8 mouse cellular contexts compared by ENCODE assay signal in the genomic region with DNA sequence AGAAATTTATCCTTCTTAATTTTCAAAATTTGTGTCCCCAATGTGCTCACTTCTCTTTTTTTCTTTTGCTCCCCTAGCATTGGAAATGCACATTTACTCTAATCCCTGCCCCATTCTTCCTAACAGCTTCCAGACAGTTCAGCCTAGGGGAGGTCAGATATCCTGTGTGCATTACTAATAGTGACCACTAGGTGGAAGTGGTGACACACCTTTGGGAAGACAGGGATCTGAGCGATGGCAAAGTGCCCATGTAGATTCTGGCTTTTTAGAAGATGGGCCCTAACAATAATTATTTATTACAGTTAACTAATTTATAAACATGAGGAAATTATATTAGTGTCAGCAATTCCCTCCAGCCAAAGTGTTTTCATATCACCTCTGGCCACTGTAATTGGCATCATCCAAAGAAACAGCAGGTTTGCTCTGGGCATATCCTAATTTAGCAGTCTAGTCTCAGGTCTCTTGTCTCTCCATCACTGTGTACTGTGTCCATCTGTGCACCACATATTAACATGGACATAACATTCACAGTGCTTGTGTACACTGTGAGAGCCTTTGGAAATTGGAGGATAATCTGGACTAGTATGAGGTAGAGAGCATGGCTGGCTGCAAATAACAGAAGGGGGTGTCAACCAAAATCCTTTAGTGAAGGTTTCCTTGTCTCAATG. TPM values are rescaled to one million over a fixed set of nuclear protein-coding genes. Genes with fewer than 3 reads are reported as not detected.
DNase-seq lines count a peak whose midpoint lies in the region; ATAC-seq lines count a peak whose summit lies in the region.

No protein-coding gene starts in this region.

- H3K36me3 ChIP-seq in forebrain, embryonic 11.5 days (ENCODE audit: control insufficient read depth, insufficient read depth, low read length) = no peaks in the 10 kb centered on the region
- no peaks in the 10 kb centered on the region for H3K36me3 ChIP-seq in forebrain, embryonic 10.5 days (replicated peaks)
- H3K36me3 ChIP-seq in embryonic facial prominence, embryonic 10.5 days (replicated peaks) = no peaks in the 10 kb centered on the region

- WGBS in forebrain, embryonic 11.5 days = 10% methylated on average over 1 of the region's 1 CpGs
- WGBS in forebrain, embryonic 10.5 days = 13% methylated on average over 1 of the region's 1 CpGs
- WGBS in embryonic facial prominence, embryonic 10.5 days = 8% methylated on average over 1 of the region's 1 CpGs

- H3K4me2 ChIP-seq in forebrain, embryonic 11.5 days (ENCODE audit: low read depth, low read length, severe bottlenecking) = no peak overlapping the region

- H3K9ac ChIP-seq in forebrain, embryonic 11.5 days (ENCODE audit: low read length) = no peak overlapping the region

- no peaks in the 10 kb centered on the region for H3K27me3 ChIP-seq in forebrain, embryonic 11.5 days (ENCODE audit: control insufficient read depth, insufficient read depth, low read length)
- no peaks in the 10 kb centered on the region for H3K27me3 ChIP-seq in forebrain, embryonic 10.5 days (ENCODE audit: poor library complexity, severe bottlenecking)
- no peaks in the 10 kb centered on the region for H3K27me3 ChIP-seq in embryonic facial prominence, embryonic 10.5 days (replicated peaks; ENCODE audit: low read depth, poor library complexity, severe bottlenecking)

- no peaks in the 10 kb centered on the region for H3K9me3 ChIP-seq in forebrain, embryonic 11.5 days (ENCODE audit: control insufficient read depth, low read length)
- H3K9me3 ChIP-seq in forebrain, embryonic 10.5 days = no peaks in the 10 kb centered on the region
- no peaks in the 10 kb centered on the region for H3K9me3 ChIP-seq in embryonic facial prominence, embryonic 10.5 days

- ATAC-seq in forebrain, embryonic 11.5 days (replicated peaks; ENCODE audit: low FRiP score) = peak; percentile 94

- no peak overlapping the region for H3K27ac ChIP-seq in forebrain, embryonic 11.5 days (ENCODE audit: low read depth, low read length)
- no peak overlapping the region for H3K27ac ChIP-seq in forebrain, embryonic 10.5 days
- no peak overlapping the region for H3K27ac ChIP-seq in embryonic facial prominence, embryonic 10.5 days (replicated peaks)

- peak; percentile 53 for DNase-seq in forebrain, embryonic 11.5 days (ENCODE audit: low spot score)
- DNase-seq in forebrain, embryonic 10.5 days (ENCODE audit: extremely low spot score, low spot score) = no peak
- DNase-seq in adrenal gland, postnatal 14 days = peak; percentile 71
- peak; percentile 35 for DNase-seq in embryonic facial prominence, embryonic 10.5 days (ENCODE audit: low spot score)
- DNase-seq in heart, postnatal 4 days = peak; percentile 63
- peak; percentile 29 to 53 for DNase-seq in kidney, postnatal 4 days
- DNase-seq in lung, adult 18-20 months = peak; percentile 9 to 38
- peak; percentile 5 for DNase-seq in ovary, postnatal 36 days (ENCODE audit: low spot score)

- no peak overlapping the region for H3K4me3 ChIP-seq in forebrain, embryonic 11.5 days (ENCODE audit: low read depth, low read length)
- no peak overlapping the region for H3K4me3 ChIP-seq in forebrain, embryonic 10.5 days
- no peak overlapping the region for H3K4me3 ChIP-seq in embryonic facial prominence, embryonic 10.5 days

- H3K4me1 ChIP-seq in forebrain, embryonic 11.5 days (replicated peaks; ENCODE audit: control insufficient read depth, insufficient read depth, low read length) = no peaks in the 10 kb centered on the region
- H3K4me1 ChIP-seq in forebrain, embryonic 10.5 days = no peaks in the 10 kb centered on the region
- H3K4me1 ChIP-seq in embryonic facial prominence, embryonic 10.5 days = no peaks in the 10 kb centered on the region

RNA-seq across cellular contexts. Expression of a gene that starts 13.1 kb away (rescaled TPM):
- not detected in 2 replicates for polyA plus RNA-seq in forebrain, embryonic 11.5 days (2014; fragmentation: Nextera tagmentation; extraction: Ambion mirVana)
- not detected in 2 replicates for polyA plus RNA-seq in forebrain, embryonic 10.5 days (2016; fragmentation: Nextera tagmentation; extraction: Ambion mirVana)
- total RNA-seq in adrenal gland, postnatal 14 days (2021) = not detected in 2 replicates
- polyA plus RNA-seq in embryonic facial prominence, embryonic 10.5 days (2016; fragmentation: Nextera tagmentation; extraction: Ambion mirVana) = not detected in 2 replicates
- total RNA-seq in heart, postnatal 4 days (2021) = not detected

RNA-seq across cellular contexts. Expression of a gene that starts 57.7 kb away (rescaled TPM):
- polyA plus RNA-seq in forebrain, embryonic 11.5 days (2014; fragmentation: Nextera tagmentation; extraction: Ambion mirVana) = 11.9 and 12.9 TPM in 2 replicates
- polyA plus RNA-seq in forebrain, embryonic 10.5 days (2016; fragmentation: Nextera tagmentation; extraction: Ambion mirVana) = 7.7 and 10.9 TPM in 2 replicates
- total RNA-seq in adrenal gland, postnatal 14 days (2021) = 2.0 and 8.0 TPM in 2 replicates
- polyA plus RNA-seq in embryonic facial prominence, embryonic 10.5 days (2016; fragmentation: Nextera tagmentation; extraction: Ambion mirVana) = 5.8 and 6.2 TPM in 2 replicates
- total RNA-seq in heart, postnatal 4 days (2021) = under 1 TPM; 0.41 TPM
